Mouse (Mus musculus): ENCODE measurements around the gene Nrxn1.

GRCm38 (mm10) chr17:90727124-90727523, 365.7 kb downstream of the Nrxn1 start:
- TF ChIP-seq CTCF (IDR thresholded peaks at IDR 0.05), result no peak
- TF ChIP-seq POLR2A (IDR thresholded peaks at IDR 0.05; ENCODE audit: insufficient read depth, low read depth, low read length), result no peak
- no peak for TF ChIP-seq EP300 (IDR thresholded peaks at IDR 0.05; ENCODE audit: insufficient read depth, low read depth, low read length)
